Mouse (Mus musculus) small intestine, adult 2 months (tissue): ENCODE results near the gene Gpd1.
"Not testable (repeated sequence)": the region's sequence is repeated elsewhere in the genome, so short reads cannot be mapped to it uniquely, and the experiment has no call there.

Source experiments
- CTCF ChIP-seq: fragments of 200-500 bp; IDR thresholded peaks from 2 replicates; pipeline ENCODE4 v1.5.1; 2012; ENCODE audit warnings: low read depth, mild to moderate bottlenecking, control low read depth, inconsistent platforms, low read length, moderate library complexity, mixed read lengths; ENCODE audit not compliant: insufficient replicate concordance, insufficient read length; ENCODE audit errors: extremely low read depth
- POLR2A ChIP-seq: fragments of 200-500 bp; IDR thresholded peaks from 2 replicates; pipeline ENCODE4 v1.6.1; 2012; ENCODE audit warnings: low read depth, mild to moderate bottlenecking, control low read depth, inconsistent platforms, low read length, moderate library complexity

- not testable (repeated sequence) for TF ChIP-seq POLR2A, CTCF
These were observed 15.7 kb upstream of the Gpd1 start for GRCm38 (mm10) chr15:99701640-99701998.
